Mouse (Mus musculus) forebrain, embryonic 12.5 days (tissue): ENCODE measurements around the gene Tsc1. TPM values are rescaled to one million over a fixed set of nuclear protein-coding genes. Genes with fewer than 3 reads are reported as not detected.

Experiments used
- ATAC-seq: fragments of 200-750 bp; cut with Nextera tagmentation; 2 replicates; pipeline ENCODE4 v1.8.0; 2017; ENCODE audit warnings: moderate TSS enrichment; ENCODE audit not compliant: low FRiP score
- H3K27ac ChIP-seq: fragments of 300-500 bp; sonication (generic); 2 replicates; pipeline ENCODE4 v1.5.1; 2016; ENCODE audit warnings: mild to moderate bottlenecking
- H3K27me3 ChIP-seq: fragments of 300-500 bp; sonication (generic); 2 replicates; pipeline ENCODE4 v1.6.1; 2016; ENCODE audit warnings: mild to moderate bottlenecking
- H3K36me3 ChIP-seq: fragments of 300-500 bp; sonication (generic); replicated peaks from 2 replicates; pipeline ENCODE4 v1.6.1; 2016; ENCODE audit warnings: mild to moderate bottlenecking
- H3K4me1 ChIP-seq: fragments of 300-500 bp; sonication (generic); 2 replicates; pipeline ENCODE4 v1.6.1; 2016
- H3K4me2 ChIP-seq: fragments of 300-500 bp; sonication (generic); 2 replicates; pipeline ENCODE4 v1.6.1; 2016; ENCODE audit warnings: mild to moderate bottlenecking, moderate library complexity
- H3K4me3 ChIP-seq: fragments of 300-500 bp; sonication (generic); replicated peaks from 2 replicates; pipeline ENCODE4 v1.5.1; 2016; ENCODE audit warnings: mild to moderate bottlenecking
- H3K9ac ChIP-seq: fragments of 300-500 bp; sonication (generic); 2 replicates; pipeline ENCODE4 v1.6.1; 2016; ENCODE audit warnings: mild to moderate bottlenecking
- H3K9me3 ChIP-seq: fragments of 300-500 bp; sonication (generic); 2 replicates; pipeline ENCODE4 v1.6.1; 2016
- WGBS: fragments of 180-500 bp; shearing (Covaris S2); methylation state at CpG from one replicate; pipeline ENCODE4 v1.1.7; 2016; 5-methylcytosine and 5-hydroxymethylcytosine counted together
- polyA plus RNA-seq: library from polyadenylated mRNA; unstranded; fragments of >200 nt; fragmentation: Nextera tagmentation; extraction: Ambion mirVana; gene quantifications from 2 replicates; pipeline ENCODE4 v1.2.1, GENCODE M21; 2016

Tsc1 gene
- polyA plus RNA-seq, 1 experiment from 2014 or later: 31.7 TPM

- WGBS: 76% methylated on average over 14 of the region's 14 CpGs
- Histone ChIP-seq H3K36me3 (no peaks in the 10 kb centered on the region), H3K4me2 (no peak overlapping the region), H3K4me1 (no peaks in the 10 kb centered on the region), H3K27ac (no peak overlapping the region), H3K27me3 (no peaks in the 10 kb centered on the region), H3K4me3 (no peak overlapping the region), H3K9ac (no peak overlapping the region), H3K9me3 (no peaks in the 10 kb centered on the region)
- ATAC-seq: no peak
Measured at GRCm38 (mm10) chr2:28605789-28606541, 35.1 kb upstream of the Tsc1 start.

DNA sequence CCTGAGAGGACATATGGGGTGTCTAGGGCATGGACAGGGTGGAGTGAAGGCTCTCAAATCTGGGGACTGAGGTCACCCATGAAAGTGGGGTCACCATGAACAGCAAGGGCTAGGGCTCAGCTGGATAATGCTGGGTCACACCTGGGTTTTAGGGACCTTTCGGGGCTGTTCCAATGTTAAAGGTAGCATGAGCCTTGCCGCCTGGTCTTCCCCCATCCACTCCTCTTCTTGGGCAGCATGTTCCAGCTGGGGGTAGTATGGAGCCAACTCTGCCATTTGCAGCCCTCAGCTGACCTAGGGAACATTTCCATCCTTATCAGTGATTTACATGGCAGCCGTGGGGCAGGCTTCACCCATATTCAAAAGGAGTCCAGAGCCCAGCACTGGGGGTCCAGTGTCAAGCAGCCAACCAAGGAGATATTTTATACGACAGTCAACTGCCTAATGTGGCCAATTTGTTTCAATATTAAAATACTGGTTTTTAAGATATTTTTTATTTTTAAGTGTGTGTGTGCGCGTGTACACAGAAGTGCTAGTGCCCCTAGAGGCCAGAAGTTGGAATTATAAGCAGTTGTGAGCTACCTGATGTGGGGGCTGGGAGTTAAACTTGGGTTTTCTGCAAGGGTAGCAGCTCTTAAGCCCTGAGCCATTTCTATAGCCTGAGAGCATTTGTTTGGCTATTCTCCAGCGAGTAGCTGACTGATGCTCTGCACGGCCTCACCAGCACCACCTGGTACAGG, 34.3 kb upstream of the Tsc1 start:
- Histone ChIP-seq H3K4me1 (no peaks in the 10 kb centered on the region), H3K9me3 (no peaks in the 10 kb centered on the region), H3K4me3 (no peak overlapping the region), H3K27ac (no peak overlapping the region), H3K36me3 (no peaks in the 10 kb centered on the region), H3K9ac (no peak overlapping the region), H3K27me3 (no peaks in the 10 kb centered on the region), H3K4me2 (no peak overlapping the region)
- 64% methylated on average over 8 of the region's 8 CpGs for WGBS
- no peak for ATAC-seq

DNA sequence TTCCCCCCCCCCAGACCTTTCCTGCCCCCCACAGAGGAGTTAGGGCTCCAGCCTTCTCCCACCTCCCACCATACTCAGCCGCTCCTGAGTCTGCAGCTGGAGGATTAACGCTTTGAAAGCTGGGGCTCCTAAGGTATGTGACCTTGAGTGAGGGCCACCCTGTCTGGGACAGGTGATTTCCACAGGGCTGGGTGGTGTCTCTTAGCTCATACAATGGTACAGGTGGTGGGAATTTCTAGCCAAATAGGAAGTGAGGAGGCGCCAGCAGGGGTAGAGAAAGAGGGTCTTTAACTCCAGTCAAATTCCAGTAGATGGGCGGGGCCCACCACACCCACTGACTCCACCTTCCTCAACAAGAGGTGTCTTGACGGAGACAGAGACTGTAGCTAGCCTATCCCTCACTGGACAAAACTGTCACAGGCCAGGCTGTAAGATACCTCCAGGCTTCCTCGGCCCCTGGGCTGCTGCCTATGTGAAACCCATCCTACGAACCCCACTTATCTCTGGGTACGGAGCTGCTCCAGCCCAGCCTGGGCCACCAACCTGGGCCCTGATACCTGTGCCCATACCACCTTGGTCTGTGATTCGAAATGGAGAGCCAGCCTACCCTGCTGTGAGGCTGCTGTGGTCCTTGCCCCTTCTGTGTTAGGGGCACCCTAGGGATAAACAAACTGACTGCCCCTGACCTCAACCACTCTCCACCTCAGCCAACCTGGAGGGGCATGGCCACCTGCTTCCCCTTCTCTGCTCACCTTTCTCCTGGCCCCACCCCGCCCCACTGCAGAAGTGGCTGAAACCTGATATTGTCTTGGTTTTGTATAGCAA, 33.5 kb upstream of the Tsc1 start:
- Histone ChIP-seq H3K27ac (no peak overlapping the region), H3K4me3 (no peak overlapping the region), H3K9me3 (no peaks in the 10 kb centered on the region), H3K4me1 (no peaks in the 10 kb centered on the region), H3K27me3 (no peaks in the 10 kb centered on the region), H3K4me2 (no peak overlapping the region), H3K9ac (no peak overlapping the region), H3K36me3 (no peaks in the 10 kb centered on the region)
- WGBS: 45% methylated on average over 10 of the region's 10 CpGs
- ATAC-seq: no peak

DNA sequence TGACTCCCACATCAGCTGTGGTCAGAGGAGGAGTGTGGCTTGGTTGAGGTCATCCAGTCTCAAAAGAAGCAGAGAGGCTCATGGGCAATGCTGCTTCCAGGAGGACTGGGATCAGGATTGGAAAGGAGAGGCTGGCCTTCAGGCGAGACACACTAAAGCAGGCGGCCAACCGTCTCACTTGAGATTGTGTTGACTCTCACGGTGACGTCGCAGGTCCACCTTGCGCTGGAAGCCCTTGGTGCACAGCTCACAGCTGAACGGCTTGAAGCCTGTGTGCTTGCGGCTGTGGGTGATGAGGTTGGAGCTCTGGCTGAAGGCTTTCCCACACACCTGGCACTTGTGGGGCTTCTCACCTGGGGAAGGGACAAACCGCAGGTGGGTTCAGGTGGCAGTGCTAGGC, 31.2 kb upstream of the Tsc1 start:
- Histone ChIP-seq H3K27me3 (0 out of 2 replicates have a peak, but pooled peaks cover 4% of the 10 kb centered on the region), H3K27ac (no peak overlapping the region), H3K9me3 (no peaks in the 10 kb centered on the region), H3K4me1 (no peaks in the 10 kb centered on the region), H3K4me3 (no peak overlapping the region), H3K36me3 (no peaks in the 10 kb centered on the region), H3K9ac (no peak overlapping the region), H3K4me2 (no peak overlapping the region)
- WGBS: 89% methylated on average over 10 of the region's 10 CpGs
- ATAC-seq: no peak

GRCm38 (mm10) chr2:28610716-28611406, 30.2 kb upstream of the Tsc1 start:
- 74% methylated on average over 12 of the region's 12 CpGs for WGBS
- no peaks in the 10 kb centered on the region for H3K36me3 ChIP-seq
- H3K9me3 ChIP-seq: no peaks in the 10 kb centered on the region
- ATAC-seq: no peak
- H3K9ac ChIP-seq: no peak overlapping the region
- H3K4me1 ChIP-seq: no peaks in the 10 kb centered on the region
- no peak overlapping the region for H3K4me3 ChIP-seq
- H3K4me2 ChIP-seq: no peak overlapping the region
- H3K27me3 ChIP-seq: 0 out of 2 replicates have a peak, but pooled peaks cover 4% of the 10 kb centered on the region
- H3K27ac ChIP-seq: no peak overlapping the region

DNA sequence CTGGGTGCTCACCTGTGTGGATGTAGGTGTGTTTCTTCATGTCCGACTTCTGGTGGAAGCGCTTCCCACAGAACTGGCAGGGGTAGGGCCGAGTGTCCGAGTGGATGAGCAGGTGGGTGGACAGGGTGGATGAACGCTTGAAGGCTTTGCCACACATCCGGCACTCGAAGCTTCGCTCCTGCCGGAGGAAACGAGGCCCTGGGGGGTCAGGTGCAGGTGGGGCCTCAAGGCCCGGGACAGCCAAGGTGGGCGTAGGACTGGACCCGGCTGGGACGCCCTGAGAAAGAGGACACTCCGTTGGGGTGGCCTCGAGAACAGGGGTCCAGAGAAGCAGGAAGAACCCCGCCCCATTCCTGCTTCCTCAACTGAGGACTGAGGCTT, 29.6 kb upstream of the Tsc1 start:
- no peaks in the 10 kb centered on the region for H3K36me3 ChIP-seq
- H3K9me3 ChIP-seq: no peaks in the 10 kb centered on the region
- no peak for ATAC-seq
- H3K27ac ChIP-seq: no peak overlapping the region
- H3K4me2 ChIP-seq: no peak overlapping the region
- H3K27me3 ChIP-seq: 0 out of 2 replicates have a peak, but pooled peaks cover 8% of the 10 kb centered on the region
- H3K9ac ChIP-seq: no peak overlapping the region
- H3K4me1 ChIP-seq: no peaks in the 10 kb centered on the region
- no peak overlapping the region for H3K4me3 ChIP-seq
- 88% methylated on average over 17 of the region's 17 CpGs for WGBS

DNA sequence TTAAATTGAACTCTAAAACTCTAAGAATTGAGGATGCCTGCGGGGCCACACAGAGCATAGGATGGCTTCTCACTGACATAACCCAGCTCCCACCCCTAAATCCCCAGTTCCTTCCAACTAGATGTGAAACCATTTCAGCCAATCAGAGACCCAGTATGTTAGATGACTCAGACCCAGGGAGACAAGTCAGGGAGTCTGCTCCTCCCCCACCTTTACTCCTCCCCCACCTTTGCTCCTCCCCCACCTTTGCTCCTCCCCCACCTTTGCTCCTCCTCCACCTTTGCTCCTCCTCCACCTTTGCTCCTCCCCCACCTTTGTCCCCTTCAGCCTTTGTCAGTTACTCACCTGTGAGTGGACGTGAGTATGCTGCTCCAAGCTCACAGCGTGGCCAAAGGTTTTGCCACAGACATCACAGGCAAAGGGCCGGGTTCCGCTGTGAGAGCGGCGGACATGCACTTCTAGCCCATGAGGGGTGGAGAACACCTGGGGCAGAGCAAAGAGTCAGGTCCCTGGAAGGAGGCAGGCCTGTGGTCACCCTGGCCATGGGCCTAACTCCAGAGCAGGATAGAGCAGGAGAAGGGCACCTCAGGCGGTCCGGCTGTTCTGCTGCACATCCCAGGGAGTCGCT, 28.5 kb upstream of the Tsc1 start:
- H3K27ac ChIP-seq: no peak overlapping the region
- no peak overlapping the region for H3K4me3 ChIP-seq
- no peak for ATAC-seq
- no peak overlapping the region for H3K9ac ChIP-seq
- H3K36me3 ChIP-seq: no peaks in the 10 kb centered on the region
- H3K9me3 ChIP-seq: no peaks in the 10 kb centered on the region
- no peak overlapping the region for H3K4me2 ChIP-seq
- H3K27me3 ChIP-seq: 0 out of 2 replicates have a peak, but pooled peaks cover 9% of the 10 kb centered on the region
- WGBS: 56% methylated on average over 10 of the region's 10 CpGs
- no peaks in the 10 kb centered on the region for H3K4me1 ChIP-seq

DNA sequence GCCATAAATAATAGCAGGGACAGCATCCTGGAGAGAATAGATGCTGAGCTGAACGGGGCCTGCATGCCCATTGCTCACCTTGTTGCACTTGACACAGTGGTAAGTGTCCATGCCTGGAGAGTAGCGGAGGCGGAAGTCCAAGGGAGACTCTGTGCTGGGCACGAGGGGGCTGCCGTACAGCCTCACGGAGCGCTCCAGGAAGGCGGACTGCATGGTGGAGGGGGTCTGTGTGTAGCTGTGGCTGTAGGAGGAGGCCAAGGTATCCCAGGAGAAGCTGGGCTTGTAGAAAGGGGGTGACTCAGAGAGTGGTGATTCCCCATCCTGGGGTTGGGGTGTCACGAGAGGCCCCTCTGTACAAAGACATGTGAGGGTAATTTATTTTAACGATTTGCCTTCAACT, 27.4 kb upstream of the Tsc1 start:
- ATAC-seq: no peak
- no peak overlapping the region for H3K4me2 ChIP-seq
- H3K4me3 ChIP-seq: no peak overlapping the region
- no peak overlapping the region for H3K9ac ChIP-seq
- 90% methylated on average over 10 of the region's 10 CpGs for WGBS
- no peak overlapping the region for H3K27ac ChIP-seq
- no peaks in the 10 kb centered on the region for H3K4me1 ChIP-seq
- 0 out of 2 replicates have a peak, but pooled peaks cover 9% of the 10 kb centered on the region for H3K27me3 ChIP-seq
- no peaks in the 10 kb centered on the region for H3K36me3 ChIP-seq
- H3K9me3 ChIP-seq: no peaks in the 10 kb centered on the region

GRCm38 (mm10) chr2:28616358-28616757, 24.7 kb upstream of the Tsc1 start:
- Histone ChIP-seq H3K9ac (no peak overlapping the region), H3K9me3 (no peaks in the 10 kb centered on the region), H3K4me2 (no peak overlapping the region), H3K4me3 (no peak overlapping the region), H3K36me3 (no peaks in the 10 kb centered on the region), H3K27me3 (peaks cover 22% of the 10 kb centered on the region), H3K27ac (no peak overlapping the region), H3K4me1 (no peaks in the 10 kb centered on the region)
- ATAC-seq: no peak
- WGBS: 42% methylated on average over 5 of the region's 5 CpGs

GRCm38 (mm10) chr2:28616874-28617273, 24.2 kb upstream of the Tsc1 start:
- H3K9me3 ChIP-seq: no peaks in the 10 kb centered on the region
- H3K4me3 ChIP-seq: no peak overlapping the region
- H3K27me3 ChIP-seq: peaks cover 27% of the 10 kb centered on the region
- ATAC-seq: no peak
- H3K27ac ChIP-seq: no peak overlapping the region
- H3K36me3 ChIP-seq: no peaks in the 10 kb centered on the region
- peaks cover 5% of the 10 kb centered on the region; the same call in 1 of the 2 replicates for H3K4me1 ChIP-seq
- H3K9ac ChIP-seq: no peak overlapping the region
- no peak overlapping the region for H3K4me2 ChIP-seq
- WGBS: 73% methylated on average over 9 of the region's 9 CpGs

GRCm38 (mm10) chr2:28617498-28618486, 23.2 kb upstream of the Tsc1 start:
- H3K4me3 ChIP-seq: no peak overlapping the region
- no peaks in the 10 kb centered on the region for H3K9me3 ChIP-seq
- H3K27me3 ChIP-seq: peaks cover 37% of the 10 kb centered on the region
- WGBS: 81% methylated on average over 8 of the region's 8 CpGs
- no peak overlapping the region for H3K9ac ChIP-seq
- H3K27ac ChIP-seq: no peak overlapping the region
- H3K36me3 ChIP-seq: no peaks in the 10 kb centered on the region
- peaks cover 6% of the 10 kb centered on the region; the same call in 1 of the 2 replicates for H3K4me1 ChIP-seq
- no peak for ATAC-seq
- no peak overlapping the region for H3K4me2 ChIP-seq
